Mouse (Mus musculus) embryonic facial prominence, embryonic 14.5 days (tissue): ENCODE data around the gene Slc7a5. TPM values are rescaled to one million over a fixed set of nuclear protein-coding genes. Genes with fewer than 3 reads are reported as not detected.

Experiments used
- ATAC-seq: fragments of 200-750 bp; cut with Nextera tagmentation; 2 replicates; pipeline ENCODE4 v1.8.0; 2017; ENCODE audit warnings: low read depth, moderate number of reproducible peaks, moderate TSS enrichment
- DNase-seq: peaks from one replicate; pipeline ENCODE4 v3.0.0-alpha.2; 2015; ENCODE audit warnings: low spot score
- H3K27ac ChIP-seq: fragments of 300-500 bp; sonication (generic); replicated peaks from 2 replicates; pipeline ENCODE4 v1.5.1; 2014; ENCODE audit warnings: low read depth, mild to moderate bottlenecking, low read length, moderate library complexity
- H3K27me3 ChIP-seq: fragments of 300-500 bp; sonication (generic); replicated peaks from 2 replicates; pipeline ENCODE4 v1.6.1; 2014; ENCODE audit warnings: low read length; ENCODE audit not compliant: control insufficient read depth, insufficient read depth
- H3K36me3 ChIP-seq: fragments of 300-500 bp; sonication (generic); 2 replicates; pipeline ENCODE4 v1.6.1; 2014; ENCODE audit warnings: low read length, mixed read lengths; ENCODE audit not compliant: control insufficient read depth, insufficient read depth
- H3K4me1 ChIP-seq: fragments of 300-500 bp; sonication (generic); 2 replicates; pipeline ENCODE4 v1.6.1; 2014; ENCODE audit warnings: antibody characterized with exemption, low read length; ENCODE audit not compliant: control insufficient read depth, insufficient read depth
- H3K4me2 ChIP-seq: fragments of 300-500 bp; sonication (generic); 2 replicates; pipeline ENCODE4 v1.6.1; 2014; ENCODE audit warnings: low read depth, mild to moderate bottlenecking, low read length, moderate library complexity, mixed read lengths
- H3K4me3 ChIP-seq: fragments of 300-500 bp; sonication (generic); 2 replicates; pipeline ENCODE4 v1.5.1; 2014; ENCODE audit warnings: low read depth, mild to moderate bottlenecking, low read length
- H3K9ac ChIP-seq: fragments of 300-500 bp; sonication (generic); 2 replicates; pipeline ENCODE4 v1.6.1; 2014; ENCODE audit warnings: low read depth, mild to moderate bottlenecking, low read length, moderate library complexity, mixed read lengths
- H3K9me3 ChIP-seq: fragments of 300-500 bp; sonication (generic); 2 replicates; pipeline ENCODE4 v1.6.1; 2016; ENCODE audit warnings: low read length; ENCODE audit not compliant: control insufficient read depth
- WGBS: fragments of 180-500 bp; shearing (Covaris S2); extraction: QIAGEN DNeasy Blood & Tissue Kit; methylation state at CpG from one replicate; pipeline ENCODE4 v1.1.7; 2014; 5-methylcytosine and 5-hydroxymethylcytosine counted together
- polyA plus RNA-seq: library from polyadenylated mRNA; unstranded; fragments of >200 nt; fragmentation: Nextera tagmentation; extraction: Ambion mirVana; gene quantifications from 2 replicates; pipeline ENCODE4 v1.2.1, GENCODE M21; 2014

The Slc7a5 gene
- polyA plus RNA-seq, 1 experiment from 2014 or later, result 29.6 TPM

GRCm38 (mm10) chr8:121944831-121945230 is 37.3 kb upstream of the Slc7a5 start, which contains the start of gene Car5a:
Gene Car5a (minus strand): TSS chr8:121944904.
- H3K27me3 ChIP-seq, result no peaks in the 10 kb centered on the region
- no peaks in the 10 kb centered on the region for H3K9me3 ChIP-seq
- H3K4me3 ChIP-seq, result no peak within 1 kb of the TSS
- H3K36me3 ChIP-seq, result no peaks in the 10 kb centered on the region
- H3K4me2 ChIP-seq, result no peak within 1 kb of the TSS
- peaks cover 14% of the 10 kb centered on the region for H3K4me1 ChIP-seq
- ATAC-seq, result no peak
- no peak within 1 kb of the TSS for H3K9ac ChIP-seq
- no peak for DNase-seq
- H3K27ac ChIP-seq, result no peak within 1 kb of the TSS

- WGBS, result 70% methylated on average over 8 of the region's 8 CpGs
- Histone ChIP-seq H3K27ac (no peak overlapping the region), H3K9me3 (no peaks in the 10 kb centered on the region), H3K36me3 (no peaks in the 10 kb centered on the region), H3K4me3 (no peak overlapping the region), H3K4me1 (peaks cover 14% of the 10 kb centered on the region), H3K27me3 (no peaks in the 10 kb centered on the region), H3K4me2 (no peak overlapping the region), H3K9ac (no peak overlapping the region)
- DNase-seq (no peak), ATAC-seq (no peak)
Measured at GRCm38 (mm10) chr8:121943716-121944115, 36.2 kb upstream of the Slc7a5 start.

GRCm38 (mm10) chr8:121943057-121943540 is 35.6 kb upstream of the Slc7a5 start:
- H3K36me3 ChIP-seq, result no peaks in the 10 kb centered on the region
- no peaks in the 10 kb centered on the region for H3K9me3 ChIP-seq
- no peak overlapping the region for H3K4me3 ChIP-seq
- no peak overlapping the region for H3K9ac ChIP-seq
- no peak overlapping the region for H3K4me2 ChIP-seq
- H3K27me3 ChIP-seq, result no peaks in the 10 kb centered on the region
- ATAC-seq (no peak), DNase-seq (no peak)
- 32% methylated on average over 2 of the region's 2 CpGs for WGBS
- H3K27ac ChIP-seq, result no peak overlapping the region
- peaks cover 9% of the 10 kb centered on the region for H3K4me1 ChIP-seq

- WGBS, result 81% methylated on average over 7 of the region's 7 CpGs
- ATAC-seq (no peak), DNase-seq (no peak)
- H3K36me3 ChIP-seq, result no peaks in the 10 kb centered on the region
- H3K27me3 ChIP-seq, result no peaks in the 10 kb centered on the region
- peaks cover 10% of the 10 kb centered on the region; the same call in 1 of the 2 replicates for H3K4me1 ChIP-seq
- H3K4me2 ChIP-seq, result no peak overlapping the region
- H3K4me3 ChIP-seq, result no peak overlapping the region
- H3K27ac ChIP-seq, result no peak overlapping the region
- H3K9me3 ChIP-seq, result no peaks in the 10 kb centered on the region
- H3K9ac ChIP-seq, result no peak overlapping the region
Measured at GRCm38 (mm10) chr8:121938732-121939131, 31.2 kb upstream of the Slc7a5 start.

- no peak for ATAC-seq
- H3K27ac ChIP-seq, result no peak overlapping the region
- no peak for DNase-seq
- H3K4me2 ChIP-seq, result no peak overlapping the region
- no peak overlapping the region for H3K4me3 ChIP-seq
- 69% methylated on average over 13 of the region's 14 CpGs for WGBS
- peaks cover 10% of the 10 kb centered on the region; the same call in 1 of the 2 replicates for H3K4me1 ChIP-seq
- no peaks in the 10 kb centered on the region for H3K36me3 ChIP-seq
- H3K9ac ChIP-seq, result no peak overlapping the region
- H3K9me3 ChIP-seq, result no peaks in the 10 kb centered on the region
- H3K27me3 ChIP-seq, result no peaks in the 10 kb centered on the region
Measured at GRCm38 (mm10) chr8:121936391-121936790, 28.9 kb upstream of the Slc7a5 start.

GRCm38 (mm10) chr8:121935341-121936294 is 28.1 kb upstream of the Slc7a5 start:
- Histone ChIP-seq H3K4me1 (peaks cover 10% of the 10 kb centered on the region; the same call in 1 of the 2 replicates), H3K27me3 (no peaks in the 10 kb centered on the region), H3K4me3 (no peak overlapping the region), H3K36me3 (no peaks in the 10 kb centered on the region), H3K9ac (0 out of 2 replicates have a peak overlapping the region, but pooled peaks have one; percentile 14), H3K9me3 (no peaks in the 10 kb centered on the region), H3K4me2 (no peak overlapping the region), H3K27ac (no peak overlapping the region; the same call in 1 of the 2 replicates)
- DNase-seq, result peak; percentile 80
- ATAC-seq, result peak; percentile 60
- WGBS, result 46% methylated on average over 12 of the region's 12 CpGs

GRCm38 (mm10) chr8:121934923-121935322 is 27.4 kb upstream of the Slc7a5 start:
- Histone ChIP-seq H3K4me1 (peaks cover 10% of the 10 kb centered on the region; the same call in 1 of the 2 replicates), H3K4me3 (no peak overlapping the region), H3K9ac (no peak overlapping the region), H3K36me3 (no peaks in the 10 kb centered on the region), H3K27me3 (no peaks in the 10 kb centered on the region), H3K4me2 (no peak overlapping the region), H3K9me3 (no peaks in the 10 kb centered on the region), H3K27ac (no peak overlapping the region; the same call in 1 of the 2 replicates)
- DNase-seq, result no peak
- no peak for ATAC-seq

- 34% methylated on average over 4 of the region's 4 CpGs for WGBS
- Histone ChIP-seq H3K4me2 (no peak overlapping the region), H3K4me3 (no peak overlapping the region), H3K4me1 (peaks cover 10% of the 10 kb centered on the region; the same call in 1 of the 2 replicates), H3K27ac (no peak overlapping the region; the same call in 1 of the 2 replicates), H3K27me3 (no peaks in the 10 kb centered on the region), H3K9ac (no peak overlapping the region), H3K9me3 (no peaks in the 10 kb centered on the region), H3K36me3 (no peaks in the 10 kb centered on the region)
- no peak for ATAC-seq
- DNase-seq, result no peak
Measured at GRCm38 (mm10) chr8:121934506-121934905, 27.0 kb upstream of the Slc7a5 start.
